Mouse (Mus musculus): ENCODE data around the gene Mrps23. TPM values are rescaled to one million over a fixed set of nuclear protein-coding genes. Genes with fewer than 3 reads are reported as not detected.

Gene Mrps23
- polyA plus RNA-seq, 1 experiment from 2014 or later = 62.4 TPM

GRCm38 (mm10) chr11:88248636-88249035, 44.4 kb downstream of the Mrps23 start:
- H3K4me1 ChIP-seq = peaks cover 20% of the 10 kb centered on the region
- H3K27ac ChIP-seq = no peak overlapping the region
- H3K4me2 ChIP-seq = no peak overlapping the region
- no peak for ATAC-seq (replicated peaks)
- 64% methylated on average over 5 of the region's 5 CpGs for WGBS
- no peaks in the 10 kb centered on the region for H3K36me3 ChIP-seq (replicated peaks)
- H3K27me3 ChIP-seq (replicated peaks) = no peaks in the 10 kb centered on the region
- no peak overlapping the region for H3K9ac ChIP-seq
- H3K9me3 ChIP-seq = no peaks in the 10 kb centered on the region
- H3K4me3 ChIP-seq = no peak overlapping the region

- H3K4me1 ChIP-seq = peaks cover 26% of the 10 kb centered on the region
- no peaks in the 10 kb centered on the region for H3K36me3 ChIP-seq (replicated peaks)
- H3K4me2 ChIP-seq = no peak overlapping the region
- no peak overlapping the region for H3K27ac ChIP-seq
- H3K4me3 ChIP-seq = no peak overlapping the region
- H3K9me3 ChIP-seq = no peaks in the 10 kb centered on the region
- 95% methylated on average over 3 of the region's 3 CpGs for WGBS
- ATAC-seq (replicated peaks) = no peak
- no peaks in the 10 kb centered on the region for H3K27me3 ChIP-seq (replicated peaks)
- H3K9ac ChIP-seq = no peak overlapping the region
Observed at GRCm38 (mm10) chr11:88250568-88250967, 46.4 kb downstream of the Mrps23 start.

- Histone ChIP-seq H3K4me2 (no peak overlapping the region), H3K27ac (no peak overlapping the region), H3K9ac (no peak overlapping the region), H3K4me1 (peaks cover 26% of the 10 kb centered on the region), H3K4me3 (no peak overlapping the region), H3K36me3 (replicated peaks) (no peaks in the 10 kb centered on the region), H3K9me3 (no peaks in the 10 kb centered on the region), H3K27me3 (replicated peaks) (no peaks in the 10 kb centered on the region)
- ATAC-seq (replicated peaks) = no peak
- 89% methylated on average over 7 of the region's 7 CpGs for WGBS
Observed at GRCm38 (mm10) chr11:88251295-88251694, 47.1 kb downstream of the Mrps23 start.

- Histone ChIP-seq H3K36me3 (replicated peaks) (no peaks in the 10 kb centered on the region), H3K4me3 (no peak overlapping the region), H3K4me2 (peak overlapping the region; percentile 40), H3K27ac (peak overlapping the region; percentile 73), H3K27me3 (replicated peaks) (no peaks in the 10 kb centered on the region), H3K9me3 (no peaks in the 10 kb centered on the region), H3K4me1 (peaks cover 26% of the 10 kb centered on the region), H3K9ac (no peak overlapping the region)
- WGBS = 11% methylated on average over 22 of the region's 22 CpGs
- peak; percentile 91 for ATAC-seq (replicated peaks)
Observed at GRCm38 (mm10) chr11:88251972-88252766, 48.0 kb downstream of the Mrps23 start.

- Histone ChIP-seq H3K27ac (peak overlapping the region; percentile 73), H3K4me2 (no peak overlapping the region), H3K9me3 (no peaks in the 10 kb centered on the region), H3K36me3 (replicated peaks) (no peaks in the 10 kb centered on the region), H3K9ac (no peak overlapping the region), H3K4me1 (peaks cover 26% of the 10 kb centered on the region), H3K4me3 (no peak overlapping the region), H3K27me3 (replicated peaks) (no peaks in the 10 kb centered on the region)
- WGBS = 5% methylated on average over 17 of the region's 18 CpGs
- ATAC-seq (replicated peaks) = peak; percentile 59; the same call in 1 of the 2 replicates
Observed at GRCm38 (mm10) chr11:88252767-88253513, 48.8 kb downstream of the Mrps23 start.

GRCm38 (mm10) chr11:88253514-88254167, 49.5 kb downstream of the Mrps23 start:
- no peak overlapping the region for H3K4me3 ChIP-seq
- WGBS = 25% methylated on average over 7 of the region's 7 CpGs
- peaks cover 26% of the 10 kb centered on the region for H3K4me1 ChIP-seq
- no peaks in the 10 kb centered on the region for H3K9me3 ChIP-seq
- no peaks in the 10 kb centered on the region for H3K36me3 ChIP-seq (replicated peaks)
- H3K27ac ChIP-seq = peak overlapping the region; percentile 18; the same call in 1 of the 2 replicates
- H3K9ac ChIP-seq = no peak overlapping the region
- no peaks in the 10 kb centered on the region for H3K27me3 ChIP-seq (replicated peaks)
- ATAC-seq (replicated peaks) = no peak
- H3K4me2 ChIP-seq = no peak overlapping the region

GRCm38 (mm10) chr11:88257700-88258099, 53.5 kb downstream of the Mrps23 start:
- peaks cover 16% of the 10 kb centered on the region for H3K4me1 ChIP-seq
- no peak for ATAC-seq (replicated peaks)
- no peak overlapping the region for H3K9ac ChIP-seq
- H3K36me3 ChIP-seq (replicated peaks) = no peaks in the 10 kb centered on the region
- 85% methylated on average over 4 of the region's 4 CpGs for WGBS
- no peaks in the 10 kb centered on the region for H3K9me3 ChIP-seq
- no peaks in the 10 kb centered on the region for H3K27me3 ChIP-seq (replicated peaks)
- no peak overlapping the region for H3K27ac ChIP-seq
- H3K4me2 ChIP-seq = no peak overlapping the region
- H3K4me3 ChIP-seq = no peak overlapping the region

- Histone ChIP-seq H3K4me3 (no peak overlapping the region), H3K4me1 (peaks cover 11% of the 10 kb centered on the region), H3K27ac (no peak overlapping the region), H3K27me3 (replicated peaks) (no peaks in the 10 kb centered on the region), H3K36me3 (replicated peaks) (no peaks in the 10 kb centered on the region), H3K9me3 (no peaks in the 10 kb centered on the region), H3K9ac (no peak overlapping the region), H3K4me2 (no peak overlapping the region)
- ATAC-seq (replicated peaks) = no peak
- whole genome bisulfite sequencing = 82% methylated on average over 4 of the region's 4 CpGs
Observed at GRCm38 (mm10) chr11:88258212-88258611, 54.0 kb downstream of the Mrps23 start.

- Histone ChIP-seq H3K9me3 (no peaks in the 10 kb centered on the region), H3K9ac (no peak overlapping the region), H3K4me2 (no peak overlapping the region), H3K27ac (no peak overlapping the region), H3K4me3 (no peak overlapping the region), H3K27me3 (replicated peaks) (no peaks in the 10 kb centered on the region), H3K4me1 (no peaks in the 10 kb centered on the region; the same call in 1 of the 2 replicates), H3K36me3 (replicated peaks) (no peaks in the 10 kb centered on the region)
- WGBS = 54% methylated on average over 7 of the region's 7 CpGs
- ATAC-seq (replicated peaks) = no peak
Observed at GRCm38 (mm10) chr11:88260463-88260862, 56.3 kb downstream of the Mrps23 start.

Other genes starting within 250 kb of the Mrps23 start
- 65.3 and 65.8 TPM in 2 replicates for gene Dynll2, start 216.9 kb upstream of the Mrps23 start, polyA plus RNA-seq (2015; fragmentation: Nextera tagmentation; extraction: Ambion mirVana)
- 229 and 241 TPM in 2 replicates for gene Srsf1, start 157.0 kb upstream of the Mrps23 start, polyA plus RNA-seq (2015; fragmentation: Nextera tagmentation; extraction: Ambion mirVana)
- 50.6 and 52.2 TPM in 2 replicates for gene Vezf1, start 136.1 kb upstream of the Mrps23 start, polyA plus RNA-seq (2015; fragmentation: Nextera tagmentation; extraction: Ambion mirVana)
- 50.2 and 54.6 TPM in 2 replicates for gene Cuedc1, start 106.3 kb upstream of the Mrps23 start, polyA plus RNA-seq (2015; fragmentation: Nextera tagmentation; extraction: Ambion mirVana)
- 0.23 TPM in 2 replicates for gene Ccdc182, start 89.7 kb downstream of the Mrps23 start, polyA plus RNA-seq (2015; fragmentation: Nextera tagmentation; extraction: Ambion mirVana)